Mouse (Mus musculus) embryonic facial prominence, embryonic 10.5 days (tissue): ENCODE measurements around the gene Ahdc1. TPM values are rescaled to one million over a fixed set of nuclear protein-coding genes. Genes with fewer than 3 reads are reported as not detected.

Experiments
- DNase-seq: peaks from one replicate; pipeline ENCODE4 v3.0.0-alpha.2; 2017; ENCODE audit warnings: low spot score
- H3K27ac ChIP-seq: fragments of 300-500 bp; sonication (generic); replicated peaks from 2 replicates; pipeline ENCODE4 v1.5.1; 2016; ENCODE audit warnings: mild to moderate bottlenecking
- H3K27me3 ChIP-seq: fragments of 300-500 bp; sonication (generic); replicated peaks from 2 replicates; pipeline ENCODE4 v1.6.1; 2016; ENCODE audit warnings: low read depth, mild to moderate bottlenecking; ENCODE audit not compliant: poor library complexity, severe bottlenecking
- H3K36me3 ChIP-seq: fragments of 300-500 bp; sonication (generic); replicated peaks from 2 replicates; pipeline ENCODE4 v1.6.1; 2016; ENCODE audit warnings: mild to moderate bottlenecking, moderate library complexity
- H3K4me1 ChIP-seq: fragments of 300-500 bp; sonication (generic); 2 replicates; pipeline ENCODE4 v1.6.1; 2016
- H3K4me3 ChIP-seq: fragments of 300-500 bp; sonication (generic); 2 replicates; pipeline ENCODE4 v1.5.1; 2016; ENCODE audit warnings: mild to moderate bottlenecking, moderate library complexity
- H3K9me3 ChIP-seq: fragments of 300-500 bp; sonication (generic); 2 replicates; pipeline ENCODE4 v1.6.1; 2016; ENCODE audit warnings: mild to moderate bottlenecking
- WGBS: fragments of 180-500 bp; shearing (Covaris S2); methylation state at CpG from one replicate; pipeline ENCODE4 v1.1.7; 2016; 5-methylcytosine and 5-hydroxymethylcytosine counted together
- polyA plus RNA-seq: library from polyadenylated mRNA; unstranded; fragments of >200 nt; fragmentation: Nextera tagmentation; extraction: Ambion mirVana; gene quantifications from 2 replicates; pipeline ENCODE4 v1.2.1, GENCODE M21; 2016

The Ahdc1 gene
- polyA plus RNA-seq, 1 experiment from 2014 or later: 11.5 TPM

GRCm38 (mm10) chr4:132974904-132975303 is 36.2 kb upstream of the Ahdc1 start:
- peaks cover 68% of the 10 kb centered on the region for H3K27me3 ChIP-seq
- WGBS: under 1% methylated on average over 15 of the region's 15 CpGs
- peak overlapping the region; percentile 78 for H3K27ac ChIP-seq
- peak overlapping the region; percentile 53 for H3K4me3 ChIP-seq
- peak; percentile 90 for DNase-seq
- peaks cover 43% of the 10 kb centered on the region for H3K4me1 ChIP-seq
- no peaks in the 10 kb centered on the region for H3K36me3 ChIP-seq
- no peaks in the 10 kb centered on the region for H3K9me3 ChIP-seq

- Histone ChIP-seq H3K36me3 (no peaks in the 10 kb centered on the region), H3K4me3 (no peak overlapping the region), H3K27me3 (peaks cover 68% of the 10 kb centered on the region), H3K9me3 (no peaks in the 10 kb centered on the region), H3K4me1 (peaks cover 43% of the 10 kb centered on the region), H3K27ac (peak overlapping the region; percentile 78; the same call in 1 of the 2 replicates)
- no peak for DNase-seq
- 66% methylated on average over 3 of the region's 3 CpGs for WGBS
These were observed 35.3 kb upstream of the Ahdc1 start for GRCm38 (mm10) chr4:132975791-132976190.

GRCm38 (mm10) chr4:132976729-132977128 is 34.3 kb upstream of the Ahdc1 start:
- H3K9me3 ChIP-seq: no peaks in the 10 kb centered on the region
- H3K27me3 ChIP-seq: peaks cover 65% of the 10 kb centered on the region
- no peak overlapping the region for H3K4me3 ChIP-seq
- no peak for DNase-seq
- H3K4me1 ChIP-seq: peaks cover 49% of the 10 kb centered on the region
- WGBS: 80% methylated on average over 6 of the region's 6 CpGs
- H3K27ac ChIP-seq: no peak overlapping the region; the same call in 1 of the 2 replicates
- H3K36me3 ChIP-seq: no peaks in the 10 kb centered on the region

- H3K4me1 ChIP-seq: peaks cover 54% of the 10 kb centered on the region
- H3K9me3 ChIP-seq: no peaks in the 10 kb centered on the region
- H3K27me3 ChIP-seq: peaks cover 58% of the 10 kb centered on the region
- WGBS: 49% methylated on average over 5 of the region's 5 CpGs
- DNase-seq: no peak
- no peak overlapping the region; the same call in 1 of the 2 replicates for H3K27ac ChIP-seq
- no peaks in the 10 kb centered on the region for H3K36me3 ChIP-seq
- H3K4me3 ChIP-seq: 0 out of 2 replicates have a peak overlapping the region, but pooled peaks have one; percentile 11
These were observed 33.5 kb upstream of the Ahdc1 start for GRCm38 (mm10) chr4:132977597-132977996.

GRCm38 (mm10) chr4:132979186-132979585 is 31.9 kb upstream of the Ahdc1 start:
- Histone ChIP-seq H3K27me3 (peaks cover 42% of the 10 kb centered on the region), H3K36me3 (no peaks in the 10 kb centered on the region), H3K9me3 (no peaks in the 10 kb centered on the region), H3K4me3 (no peak overlapping the region), H3K27ac (no peak overlapping the region; the same call in 1 of the 2 replicates), H3K4me1 (peaks cover 59% of the 10 kb centered on the region)
- 88% methylated on average over 2 of the region's 2 CpGs for WGBS
- no peak for DNase-seq

GRCm38 (mm10) chr4:132981621-132982020 is 29.4 kb upstream of the Ahdc1 start:
- peaks cover 58% of the 10 kb centered on the region for H3K4me1 ChIP-seq
- no peak for DNase-seq
- H3K4me3 ChIP-seq: no peak overlapping the region
- H3K9me3 ChIP-seq: no peaks in the 10 kb centered on the region
- H3K27me3 ChIP-seq: peaks cover 18% of the 10 kb centered on the region
- 75% methylated on average over 6 of the region's 6 CpGs for WGBS
- H3K27ac ChIP-seq: peak overlapping the region; percentile 62; the same call in 1 of the 2 replicates
- H3K36me3 ChIP-seq: no peaks in the 10 kb centered on the region

- Histone ChIP-seq H3K9me3 (no peaks in the 10 kb centered on the region), H3K36me3 (no peaks in the 10 kb centered on the region), H3K4me1 (peaks cover 53% of the 10 kb centered on the region), H3K27ac (peak overlapping the region; percentile 78), H3K27me3 (peaks cover 7% of the 10 kb centered on the region; the same call in 1 of the 2 replicates), H3K4me3 (no peak overlapping the region)
- 78% methylated on average over 6 of the region's 6 CpGs for WGBS
- no peak for DNase-seq
These were observed 28.1 kb upstream of the Ahdc1 start for GRCm38 (mm10) chr4:132982999-132983398.

- Histone ChIP-seq H3K27ac (peak overlapping the region; percentile 87), H3K4me3 (no peak overlapping the region), H3K36me3 (no peaks in the 10 kb centered on the region), H3K9me3 (no peaks in the 10 kb centered on the region), H3K4me1 (peaks cover 53% of the 10 kb centered on the region), H3K27me3 (peaks cover 4% of the 10 kb centered on the region; the same call in 1 of the 2 replicates)
- DNase-seq: peak; percentile 80
- 49% methylated on average over 7 of the region's 7 CpGs for WGBS
These were observed 27.2 kb upstream of the Ahdc1 start for GRCm38 (mm10) chr4:132983664-132984512.

GRCm38 (mm10) chr4:132988581-132989355 is 22.3 kb upstream of the Ahdc1 start:
- no peak overlapping the region for H3K4me3 ChIP-seq
- H3K36me3 ChIP-seq: no peaks in the 10 kb centered on the region
- DNase-seq: no peak
- H3K27ac ChIP-seq: no peak overlapping the region
- H3K9me3 ChIP-seq: no peaks in the 10 kb centered on the region
- no peaks in the 10 kb centered on the region; the same call in 1 of the 2 replicates for H3K27me3 ChIP-seq
- H3K4me1 ChIP-seq: peaks cover 44% of the 10 kb centered on the region
- WGBS: 86% methylated on average over 6 of the region's 6 CpGs

GRCm38 (mm10) chr4:132993553-132993952 is 17.5 kb upstream of the Ahdc1 start:
- Histone ChIP-seq H3K9me3 (no peaks in the 10 kb centered on the region), H3K4me3 (no peak overlapping the region), H3K4me1 (peaks cover 23% of the 10 kb centered on the region), H3K27ac (peak overlapping the region; percentile 25; the same call in 1 of the 2 replicates), H3K27me3 (no peaks in the 10 kb centered on the region), H3K36me3 (no peaks in the 10 kb centered on the region)
- no peak for DNase-seq
- WGBS: 53% methylated on average over 4 of the region's 4 CpGs

GRCm38 (mm10) chr4:132997469-132998237 is 13.4 kb upstream of the Ahdc1 start:
- Histone ChIP-seq H3K27me3 (no peaks in the 10 kb centered on the region), H3K36me3 (no peaks in the 10 kb centered on the region), H3K27ac (no peak overlapping the region), H3K4me3 (no peak overlapping the region), H3K9me3 (no peaks in the 10 kb centered on the region), H3K4me1 (peaks cover 35% of the 10 kb centered on the region)
- peak; percentile 22 for DNase-seq
- 47% methylated on average over 14 of the region's 14 CpGs for WGBS

GRCm38 (mm10) chr4:133002896-133003295 is 8.2 kb upstream of the Ahdc1 start:
- H3K9me3 ChIP-seq: no peaks in the 10 kb centered on the region
- no peak for DNase-seq
- WGBS: 55% methylated on average over 10 of the region's 10 CpGs
- H3K36me3 ChIP-seq: no peaks in the 10 kb centered on the region
- H3K4me3 ChIP-seq: no peak overlapping the region
- peak overlapping the region; percentile 79 for H3K27ac ChIP-seq
- peaks cover 40% of the 10 kb centered on the region for H3K4me1 ChIP-seq
- H3K27me3 ChIP-seq: peaks cover 5% of the 10 kb centered on the region; the same call in 1 of the 2 replicates
